Mouse (Mus musculus) testis, adult 2 months (tissue): ENCODE data around the gene Ano9. TPM values are rescaled to one million over a fixed set of nuclear protein-coding genes. Genes with fewer than 3 reads are reported as not detected.

Experiments
- H3K27ac ChIP-seq: fragments of 200-500 bp; 2 replicates; pipeline ENCODE4 v1.5.1; 2012; ENCODE audit warnings: low read depth, low read length; ENCODE audit not compliant: control insufficient read depth, insufficient read depth
- H3K27me3 ChIP-seq: fragments of 200-500 bp; 2 replicates; pipeline ENCODE4 v1.6.1; 2012; ENCODE audit warnings: mild to moderate bottlenecking, low read length, moderate library complexity; ENCODE audit not compliant: control insufficient read depth, insufficient read depth
- H3K36me3 ChIP-seq: fragments of 200-500 bp; 2 replicates; pipeline ENCODE4 v1.6.1; 2012; ENCODE audit warnings: mild to moderate bottlenecking, low read length; ENCODE audit not compliant: control insufficient read depth, insufficient read depth
- H3K4me1 ChIP-seq: fragments of 200-500 bp; 2 replicates; pipeline ENCODE4 v1.6.1; 2012; ENCODE audit warnings: low read length; ENCODE audit not compliant: control insufficient read depth, insufficient read depth
- H3K4me3 ChIP-seq: fragments of 200-500 bp; 2 replicates; pipeline ENCODE4 v1.5.1; 2012; ENCODE audit warnings: low read depth, mild to moderate bottlenecking, low read length, moderate library complexity, mixed read lengths; ENCODE audit not compliant: control insufficient read depth
- CTCF ChIP-seq: fragments of 200-500 bp; IDR thresholded peaks from 2 replicates; pipeline ENCODE4 v1.5.1; 2012; ENCODE audit warnings: low read depth, mild to moderate bottlenecking, inconsistent platforms, low read length, moderate library complexity; ENCODE audit not compliant: control insufficient read depth, insufficient read depth, insufficient replicate concordance
- POLR2A ChIP-seq: fragments of 200-500 bp; IDR thresholded peaks from 2 replicates; pipeline ENCODE4 v1.6.1; 2012; ENCODE audit warnings: low read depth, mild to moderate bottlenecking, inconsistent platforms, low read length, moderate library complexity; ENCODE audit not compliant: control insufficient read depth
- polyA plus RNA-seq: library from polyadenylated mRNA; depleted of rRNA; stranded (reverse); fragments of >200 nt; gene quantifications from 2 replicates; pipeline ENCODE4 v1.2.3, GENCODE M21; 2012

Ano9 gene
- polyA plus RNA-seq, 1 experiment: 0.30 TPM

DNA sequence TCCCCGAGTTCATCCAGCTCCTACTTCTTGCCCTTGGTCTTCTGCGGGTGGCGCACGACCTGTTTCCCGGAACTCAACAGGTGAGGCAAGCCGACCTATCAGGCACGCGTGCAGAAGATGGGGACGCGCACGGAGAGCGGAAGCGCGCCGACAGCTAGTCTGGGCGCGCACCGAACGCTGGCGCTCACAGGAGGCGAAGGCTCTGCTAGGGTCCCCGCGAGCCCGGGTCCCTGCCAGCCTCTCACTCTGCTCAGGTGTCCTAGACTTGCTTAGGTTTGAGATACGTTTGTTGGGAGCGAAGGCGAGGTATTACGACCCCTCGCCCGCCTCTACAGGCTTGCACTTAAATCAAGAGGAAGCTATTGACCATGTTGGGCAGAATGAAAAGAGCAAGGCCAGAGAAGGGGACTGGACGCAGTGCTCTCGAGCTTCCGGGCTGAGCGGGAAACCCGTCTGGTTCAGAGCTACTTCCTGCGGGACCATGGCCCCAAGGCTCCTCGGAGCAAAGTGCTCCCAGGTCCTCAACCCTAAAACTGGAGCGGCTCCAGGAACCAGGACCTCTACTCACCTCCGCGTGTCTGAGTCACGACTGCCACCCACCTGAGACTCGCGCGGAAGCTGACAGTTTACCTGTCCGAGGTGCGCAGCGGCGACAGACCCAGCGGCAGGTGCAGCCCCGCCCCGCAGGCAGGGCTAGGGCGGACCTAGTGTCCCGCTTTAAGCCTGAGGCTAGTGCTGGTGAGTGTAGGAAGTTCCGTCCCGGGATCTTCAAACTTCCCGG, 17.5 kb downstream of the Ano9 start, which contains the start of gene Sigirr:
Gene Sigirr (minus strand): TSS at position 662 of the 781 bp plus-strand sequence.
- Histone ChIP-seq H3K36me3 (no peaks in the 10 kb centered on the region), H3K4me1 (peaks cover 9% of the 10 kb centered on the region), H3K4me3 (peak within 1 kb of the TSS; percentile 69), H3K27ac (no peak within 1 kb of the TSS), H3K27me3 (no peaks in the 10 kb centered on the region)
- TF ChIP-seq CTCF: no peak
- TF ChIP-seq POLR2A: peak; percentile 28

DNA sequence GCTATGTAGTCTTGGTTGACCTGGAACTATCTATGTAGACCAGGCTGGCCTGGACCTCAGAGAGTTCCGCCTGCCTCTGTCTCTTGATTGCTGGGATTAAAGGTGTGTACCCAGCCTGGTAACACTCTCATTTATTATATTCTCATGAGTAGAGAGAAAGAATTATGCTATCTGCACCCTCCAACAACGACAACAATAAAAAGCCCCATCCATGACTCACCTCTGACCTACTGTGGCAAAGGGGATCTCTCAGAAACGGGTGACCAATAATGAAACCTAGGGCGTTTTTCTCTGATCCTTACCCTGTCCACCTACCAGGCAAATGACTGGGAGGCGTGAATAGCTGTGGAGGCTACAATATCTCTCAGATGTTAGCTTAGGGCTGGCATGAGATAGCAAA, 20.4 kb downstream of the Ano9 start:
- Histone ChIP-seq H3K27me3 (no peaks in the 10 kb centered on the region), H3K36me3 (no peaks in the 10 kb centered on the region), H3K4me3 (no peak overlapping the region), H3K27ac (no peak overlapping the region), H3K4me1 (peaks cover 17% of the 10 kb centered on the region)
- TF ChIP-seq CTCF (no peak), POLR2A (no peak)

DNA sequence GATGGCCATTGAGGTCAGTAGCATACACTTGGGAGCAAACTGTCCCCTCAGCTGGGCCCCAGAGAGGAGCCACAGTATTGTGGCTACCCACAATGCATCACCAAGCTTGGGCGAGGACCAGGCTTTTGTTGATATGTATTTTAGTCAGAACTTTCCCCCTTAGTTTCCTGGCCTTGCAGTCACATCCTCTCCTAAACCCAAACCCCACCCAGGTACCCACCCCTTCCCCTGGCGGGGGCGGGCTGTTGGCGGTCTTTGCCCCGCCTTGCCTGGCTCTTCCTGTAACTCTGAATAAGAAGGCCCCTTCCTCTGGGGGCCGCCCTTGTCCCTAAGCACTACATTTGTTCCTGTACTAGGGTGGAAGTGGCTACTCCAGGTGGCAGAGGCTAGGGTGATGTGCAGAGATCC, 21.0 kb downstream of the Ano9 start:
- no peaks in the 10 kb centered on the region for H3K27me3 ChIP-seq
- no peak overlapping the region for H3K4me3 ChIP-seq
- H3K4me1 ChIP-seq: peaks cover 19% of the 10 kb centered on the region
- H3K27ac ChIP-seq: no peak overlapping the region
- no peaks in the 10 kb centered on the region for H3K36me3 ChIP-seq
- TF ChIP-seq POLR2A (no peak), CTCF (no peak)

DNA sequence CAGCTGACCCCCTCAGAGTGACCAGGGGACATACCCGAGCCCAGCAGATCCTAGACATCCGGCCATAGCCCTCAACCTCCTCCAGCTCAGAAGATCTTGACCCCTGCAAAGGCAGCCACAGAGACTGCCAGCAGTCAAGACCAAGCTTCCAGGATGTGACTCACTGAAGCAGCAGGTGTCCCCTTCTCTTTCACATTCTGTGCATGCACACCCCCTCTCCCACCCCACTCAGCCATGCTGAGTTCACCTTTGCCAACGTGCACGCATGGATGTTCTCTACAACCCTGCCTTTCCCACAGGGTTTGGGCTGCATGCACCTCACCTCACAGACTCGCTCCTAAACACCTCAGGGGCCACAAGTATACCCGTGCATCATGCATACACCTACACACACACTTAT, 21.6 kb downstream of the Ano9 start:
- TF ChIP-seq CTCF (no peak), POLR2A (no peak)
- H3K27ac ChIP-seq: no peak overlapping the region
- H3K27me3 ChIP-seq: no peaks in the 10 kb centered on the region
- H3K4me1 ChIP-seq: peaks cover 19% of the 10 kb centered on the region
- H3K36me3 ChIP-seq: no peaks in the 10 kb centered on the region
- H3K4me3 ChIP-seq: no peak overlapping the region

DNA sequence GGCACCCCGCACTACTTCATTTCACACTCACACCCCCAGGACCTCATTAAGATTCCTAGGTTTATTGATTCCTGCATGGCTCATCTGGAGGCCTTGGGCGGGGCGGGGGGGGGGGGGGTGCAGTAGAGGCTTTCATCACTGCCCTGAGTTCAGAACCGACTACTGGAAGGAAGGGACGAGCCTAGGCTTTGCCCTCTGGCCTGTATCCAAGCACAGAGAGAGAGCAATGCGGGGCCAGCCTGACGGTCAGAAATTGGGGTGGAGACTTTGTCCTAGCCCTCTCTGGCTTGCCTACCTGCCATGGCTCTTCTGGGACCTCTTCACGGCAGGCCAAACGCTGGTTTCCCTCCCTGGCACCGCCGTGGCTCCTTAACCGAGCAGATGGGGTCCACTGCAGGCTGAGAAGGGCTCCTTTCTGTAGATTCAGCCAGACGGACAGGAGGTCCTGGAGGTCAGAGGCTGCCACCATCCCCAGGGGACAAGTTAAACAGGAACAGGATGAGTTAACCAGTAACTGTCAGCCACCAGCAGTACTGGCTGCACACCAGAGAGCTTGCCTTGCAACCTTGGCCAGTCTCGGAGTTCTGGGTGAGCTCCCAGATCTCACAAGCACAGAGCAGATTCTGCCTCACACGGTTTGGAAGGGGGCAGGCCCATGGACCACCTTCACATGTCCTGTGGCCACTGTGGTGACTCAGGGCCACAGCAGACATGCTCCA, 23.0 kb downstream of the Ano9 start:
- Histone ChIP-seq H3K27ac (no peak overlapping the region), H3K27me3 (no peaks in the 10 kb centered on the region)
- no peak for TF ChIP-seq CTCF
- TF ChIP-seq POLR2A: no peak

DNA sequence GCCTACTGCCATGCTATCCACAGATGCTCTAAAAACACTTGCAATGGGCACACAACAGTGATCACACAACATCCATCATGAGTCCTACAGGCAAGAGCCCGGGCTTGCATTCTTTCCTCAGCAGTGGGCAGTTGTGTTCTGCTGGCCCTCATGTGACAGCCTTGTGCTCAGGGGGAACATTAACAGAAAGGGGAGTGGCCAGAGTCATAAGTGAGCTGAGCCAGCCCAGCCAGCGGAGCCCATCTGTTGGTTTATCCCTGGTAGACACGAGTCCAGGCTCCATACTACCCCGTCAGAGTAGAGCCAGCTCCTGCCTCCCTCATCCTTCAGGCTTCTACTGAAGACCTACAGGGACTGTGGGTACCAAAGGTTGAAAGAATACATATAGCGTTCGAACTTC, 23.7 kb downstream of the Ano9 start:
- Histone ChIP-seq H3K4me1 (peaks cover 10% of the 10 kb centered on the region), H3K27me3 (no peaks in the 10 kb centered on the region), H3K36me3 (no peaks in the 10 kb centered on the region), H3K4me3 (no peak overlapping the region), H3K27ac (no peak overlapping the region)
- TF ChIP-seq POLR2A (no peak), CTCF (no peak)

More for the DNA sequence above, 23.0 kb downstream of the Ano9 start:
- H3K36me3 ChIP-seq: no peaks in the 10 kb centered on the region
- H3K4me3 ChIP-seq: no peak overlapping the region
- H3K4me1 ChIP-seq: peaks cover 13% of the 10 kb centered on the region

DNA sequence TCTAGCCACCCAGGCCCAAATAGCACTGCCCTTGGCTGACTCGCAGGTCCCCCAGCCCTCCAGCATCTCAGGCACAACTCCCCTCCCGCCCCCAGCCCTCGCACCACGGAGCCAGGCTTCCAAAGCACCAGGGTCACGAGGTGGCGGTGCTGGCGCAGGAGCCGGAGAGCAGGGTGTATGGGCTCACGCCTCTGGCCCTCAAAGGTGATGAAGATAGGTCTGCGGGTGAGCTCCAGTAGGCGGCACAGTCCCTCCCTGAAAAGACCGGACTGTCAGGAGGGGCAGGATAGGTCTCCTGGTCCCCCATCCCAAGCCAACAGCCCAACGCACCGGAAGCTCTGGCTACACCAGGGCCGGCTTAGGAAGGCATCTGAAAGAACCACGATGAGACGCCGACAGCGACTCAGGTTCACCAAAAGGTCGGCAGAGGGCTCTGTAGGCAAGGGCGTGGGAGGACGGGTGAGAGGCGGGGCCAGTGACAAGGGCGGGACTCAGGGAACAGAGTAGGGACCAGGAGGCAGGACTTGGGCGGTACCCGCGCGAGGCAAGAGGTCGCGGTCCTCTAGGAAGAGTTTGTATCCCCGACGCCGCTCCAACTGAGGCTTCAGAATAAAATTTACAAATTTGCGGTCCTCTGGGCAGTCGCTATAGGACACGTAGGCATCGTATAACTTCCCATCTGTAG, 25.4 kb downstream of the Ano9 start:
- H3K27ac ChIP-seq: no peak overlapping the region
- no peaks in the 10 kb centered on the region for H3K27me3 ChIP-seq
- peaks cover 13% of the 10 kb centered on the region for H3K4me1 ChIP-seq
- H3K4me3 ChIP-seq: peak overlapping the region; percentile 67
- H3K36me3 ChIP-seq: no peaks in the 10 kb centered on the region
- peak; percentile 32; the same call in 1 of the 2 replicates for TF ChIP-seq CTCF
- TF ChIP-seq POLR2A: 0 out of 2 replicates have a peak, but pooled peaks have one; percentile 7
